ENCODE assay signal across 8 mouse cellular contexts in genomic region chr14:46702669-46703435, GRCm38 (mm10). TPM values are rescaled to one million over a fixed set of nuclear protein-coding genes. Genes with fewer than 3 reads are reported as not detected.
DNase-seq lines count a peak whose midpoint lies in the region; ATAC-seq and TF ChIP-seq lines count a peak whose summit lies in the region.

No protein-coding gene starts in this region.

- no peaks in the 10 kb centered on the region for H3K4me1 ChIP-seq in forebrain, embryonic 11.5 days (replicated peaks; ENCODE audit: control insufficient read depth, insufficient read depth, low read length)
- H3K4me1 ChIP-seq in forebrain, embryonic 15.5 days: no peaks in the 10 kb centered on the region
- no peaks in the 10 kb centered on the region; a peak in 1 of 4 replicates for H3K4me1 ChIP-seq in ES-E14 (ENCODE audit: control insufficient read depth in 2 of 2, insufficient read depth in 2 of 2, low read length in 2 of 2, poor library complexity in 1 of 2)

- no peak overlapping the region for H3K4me2 ChIP-seq in forebrain, embryonic 11.5 days (ENCODE audit: low read depth, low read length, severe bottlenecking)
- no peak overlapping the region for H3K4me2 ChIP-seq in forebrain, embryonic 15.5 days (replicated peaks)

- H3K4me3 ChIP-seq in forebrain, embryonic 11.5 days (ENCODE audit: low read depth, low read length): no peak overlapping the region
- H3K4me3 ChIP-seq in forebrain, embryonic 15.5 days: no peak overlapping the region
- H3K4me3 ChIP-seq in ES-E14 (ENCODE audit: insufficient read depth in 1 of 2, low read depth in 1 of 2, low read length in 2 of 2, poor library complexity in 1 of 2, severe bottlenecking in 1 of 2): no peak overlapping the region

- no peaks in the 10 kb centered on the region for H3K27me3 ChIP-seq in forebrain, embryonic 11.5 days (ENCODE audit: control insufficient read depth, insufficient read depth, low read length)
- H3K27me3 ChIP-seq in forebrain, embryonic 15.5 days: no peaks in the 10 kb centered on the region
- H3K27me3 ChIP-seq in splenic B cell, adult 2 months (ENCODE audit: control insufficient read depth, insufficient read depth, low read length, poor library complexity, severe bottlenecking): no peaks in the 10 kb centered on the region

- in situ Hi-C loops in ES-E14 (cut with MboI; ENCODE audit: low sequenced_read_pairs in 2 of 2, unreplicated experiment in 2 of 2): loop anchor here in 1 of 2 experiments (25.0 kb wide), 1 partner anchor 841 kb away; no protein-coding TSS in a partner anchor

- DNase-seq in forebrain, embryonic 11.5 days (ENCODE audit: low spot score): peak; percentile 77
- peak; percentile 42 for DNase-seq in ES-E14 (ENCODE audit: low read depth, low spot score)
- DNase-seq in embryo, embryonic 10.5 days (ENCODE audit: low spot score): peak; percentile 76
- peak; percentile 60 to 77 for DNase-seq in heart, postnatal 14 days
- peak; percentile 75 for DNase-seq in kidney, postnatal 4 days
- DNase-seq in splenic B cell, adult 2 months (ENCODE audit: low read depth, low spot score): peak; percentile 50

- intact Hi-C loops in heart, postnatal 14 days (cut with DNase I): loop anchor here (10.0 kb wide), 1 partner anchor 138 kb away; no protein-coding TSS in a partner anchor

- no peak; the same call in 1 of the 2 replicates for ATAC-seq in forebrain, embryonic 11.5 days (replicated peaks; ENCODE audit: low FRiP score)
- no peak; the same call in 1 of the 2 replicates for ATAC-seq in forebrain, embryonic 15.5 days (replicated peaks)
- ATAC-seq in megakaryocyte-erythroid progenitor cell, adult 5-6 weeks (replicated peaks; ENCODE audit: low FRiP score, low TSS enrichment, poor library complexity, severe bottlenecking): peak; percentile 68

- H3K27ac ChIP-seq in forebrain, embryonic 11.5 days (ENCODE audit: low read depth, low read length): no peak overlapping the region
- H3K27ac ChIP-seq in forebrain, embryonic 15.5 days (replicated peaks): no peak overlapping the region
- H3K27ac ChIP-seq in ES-E14 (ENCODE audit: insufficient read depth, low read depth, low read length, poor library complexity, severe bottlenecking): no peak overlapping the region

- 34% methylated on average over 17 of the region's 17 CpGs for WGBS in forebrain, embryonic 11.5 days
- 31% methylated on average over 17 of the region's 17 CpGs for WGBS in forebrain, embryonic 15.5 days

- H3K9ac ChIP-seq in forebrain, embryonic 11.5 days (ENCODE audit: low read length): no peak overlapping the region
- no peak overlapping the region for H3K9ac ChIP-seq in forebrain, embryonic 15.5 days (replicated peaks)
- 0 out of 2 replicates have a peak overlapping the region, but pooled peaks have one; percentile 37 for H3K9ac ChIP-seq in ES-E14 (ENCODE audit: insufficient read depth, low read depth, low read length, poor library complexity, severe bottlenecking)

- no peaks in the 10 kb centered on the region for H3K9me3 ChIP-seq in forebrain, embryonic 11.5 days (ENCODE audit: control insufficient read depth, low read length)
- H3K9me3 ChIP-seq in forebrain, embryonic 15.5 days: no peaks in the 10 kb centered on the region
- no peaks in the 10 kb centered on the region for H3K9me3 ChIP-seq in ES-E14 (ENCODE audit: control insufficient read depth, insufficient read depth, low read depth, low read length)

- no peaks in the 10 kb centered on the region for H3K36me3 ChIP-seq in forebrain, embryonic 11.5 days (ENCODE audit: control insufficient read depth, insufficient read depth, low read length)
- no peaks in the 10 kb centered on the region for H3K36me3 ChIP-seq in forebrain, embryonic 15.5 days
- H3K36me3 ChIP-seq in ES-E14 (ENCODE audit: control insufficient read depth, insufficient read depth, low read length, poor library complexity, severe bottlenecking): no peaks in the 10 kb centered on the region
- no peaks in the 10 kb centered on the region for H3K36me3 ChIP-seq in splenic B cell, adult 2 months (ENCODE audit: control insufficient read depth, insufficient read depth, low read length, poor library complexity, severe bottlenecking)

TF ChIP-seq in ES-E14, 5 proteins besides CTCF, POLR2A, EP300 and RAD21:
- no peak for TF ChIP-seq ZNF384 (IDR thresholded peaks at IDR 0.05; ENCODE audit: low read depth, low read length)
- TF ChIP-seq ZC3H11A (IDR thresholded peaks at IDR 0.05; ENCODE audit: borderline replicate concordance, low read depth, low read length): peak; percentile 57; the same call in 1 of the 2 replicates
TF ChIP-seq in ES-E14: peak in this region for 1.

RNA-seq across cellular contexts. Expression of gene Cdkn3, which starts 57.5 kb away (rescaled TPM):
- polyA plus RNA-seq in forebrain, embryonic 11.5 days (2014; fragmentation: Nextera tagmentation; extraction: Ambion mirVana): 51.8 and 55.5 TPM in 2 replicates
- polyA plus RNA-seq in forebrain, embryonic 15.5 days (2015; fragmentation: Nextera tagmentation; extraction: Ambion mirVana): 16.8 and 18.8 TPM in 2 replicates
- total RNA-seq in ES-E14 (2012; rRNA removed): 7.2 and 9.6 TPM in 2 replicates
- 1 to 10 TPM; 2.9 to 4.8 TPM for total RNA-seq in heart, postnatal 14 days (2021)
- total RNA-seq in megakaryocyte-erythroid progenitor cell, adult 5-6 weeks (2014; fragmentation: Nextera tagmentation): 11.7 and 17.5 TPM in 2 replicates
- total RNA-seq in megakaryocyte-erythroid progenitor cell, adult 5-6 weeks (2017): 13.0 and 16.6 TPM in 2 replicates
